Mouse (Mus musculus) stomach, postnatal 0 days (tissue): ENCODE measurements around the gene Rab33a.

Experiments used
- CTCF ChIP-seq: IDR thresholded peaks from 2 replicates; pipeline ENCODE4 v1.5.1; 2016; ENCODE audit warnings: antibody characterized with exemption, low read depth, mild to moderate bottlenecking, moderate library complexity
- EP300 ChIP-seq: optimal IDR thresholded peaks from 2 replicates; pipeline ENCODE3; 2016; ENCODE audit warnings: antibody characterized with exemption

GRCm38 (mm10) chrX:48513824-48514223 lies 5.3 kb upstream of the Rab33a start:
- TF ChIP-seq CTCF (no peak), EP300 (no peak)
